Mouse (Mus musculus) 3T3-L1 (cell line): ENCODE results near the gene Col12a1.

ENCODE experiments used
- DNase-seq: peaks from one replicate; pipeline ENCODE4 v3.0.0-alpha.2; 2015; ENCODE audit warnings: low read depth, low spot score

Gene Col12a1

DNA sequence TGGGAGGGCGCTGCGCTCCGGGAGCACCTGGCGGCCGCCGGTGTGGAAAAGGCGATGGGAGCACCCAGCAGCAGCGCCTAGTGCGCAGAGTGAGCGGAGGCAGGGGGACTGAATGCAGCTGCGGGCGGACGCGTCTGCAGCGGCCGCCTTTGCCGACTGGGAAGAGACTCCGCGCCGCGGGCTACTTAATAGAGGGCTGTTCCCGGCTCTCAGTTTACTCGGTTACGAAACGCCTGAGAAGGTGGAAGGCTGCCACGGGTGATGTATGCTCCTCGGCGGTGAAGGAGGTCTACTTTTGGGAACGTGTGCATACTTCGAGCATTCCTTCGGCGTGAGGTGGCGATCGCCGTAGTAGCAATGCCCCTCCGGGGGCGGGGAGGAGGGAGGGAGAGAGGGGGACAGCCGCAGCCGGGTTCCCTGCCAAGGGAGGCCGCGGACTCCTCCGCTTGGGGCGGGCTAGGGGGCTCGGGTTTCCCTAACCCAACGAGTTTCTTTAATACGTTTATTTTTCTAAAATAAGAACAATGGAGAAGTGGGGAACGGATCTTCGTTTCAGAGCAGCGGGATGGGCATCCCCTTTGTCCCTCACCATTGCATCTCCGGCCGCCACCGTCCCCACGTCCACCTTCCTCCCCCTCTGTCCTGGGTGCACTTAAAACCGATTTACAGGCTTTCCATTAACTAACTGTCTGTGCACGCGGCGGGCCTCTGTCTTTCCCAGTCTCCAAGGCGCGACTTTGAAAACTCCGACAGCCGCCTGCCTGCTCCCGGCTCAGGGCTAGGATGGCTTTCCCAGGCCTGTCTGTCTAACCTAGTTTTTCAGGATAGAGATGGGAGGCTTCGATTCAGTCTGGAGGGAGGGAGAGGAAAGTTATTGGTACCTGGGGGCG is at the start of gene Col12a1:
Gene Col12a1 (minus strand): TSS at position 351 of the 890 bp plus-strand sequence.
- DNase-seq, result peak; percentile 74

DNA sequence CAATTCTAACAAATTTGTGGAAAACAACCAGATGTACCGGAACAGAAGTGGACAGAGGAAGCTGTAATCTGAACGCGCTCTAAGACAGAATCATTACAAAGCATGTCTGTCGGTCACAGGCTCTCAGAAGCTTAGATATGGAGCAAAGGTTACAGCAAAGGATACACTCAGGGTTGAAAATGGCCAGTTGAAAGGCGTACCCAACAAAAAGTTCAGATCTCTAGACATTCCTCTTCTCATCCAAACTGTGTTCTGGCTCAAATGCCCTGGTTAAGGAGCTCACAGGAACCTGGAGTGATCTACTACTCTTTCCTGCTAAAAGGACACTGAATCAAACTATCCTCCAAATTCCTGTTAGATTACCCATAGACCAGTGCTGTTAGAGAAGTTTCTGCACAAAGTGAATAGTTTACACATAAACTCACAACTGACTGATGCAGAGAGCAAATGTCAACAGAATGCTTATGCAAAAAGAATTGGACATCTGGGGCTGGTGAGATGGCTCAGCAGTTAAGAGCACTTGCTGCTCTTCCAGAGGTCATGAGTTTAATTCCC is 48.4 kb upstream of the Col12a1 start:
- peak; percentile 14 for DNase-seq

DNA sequence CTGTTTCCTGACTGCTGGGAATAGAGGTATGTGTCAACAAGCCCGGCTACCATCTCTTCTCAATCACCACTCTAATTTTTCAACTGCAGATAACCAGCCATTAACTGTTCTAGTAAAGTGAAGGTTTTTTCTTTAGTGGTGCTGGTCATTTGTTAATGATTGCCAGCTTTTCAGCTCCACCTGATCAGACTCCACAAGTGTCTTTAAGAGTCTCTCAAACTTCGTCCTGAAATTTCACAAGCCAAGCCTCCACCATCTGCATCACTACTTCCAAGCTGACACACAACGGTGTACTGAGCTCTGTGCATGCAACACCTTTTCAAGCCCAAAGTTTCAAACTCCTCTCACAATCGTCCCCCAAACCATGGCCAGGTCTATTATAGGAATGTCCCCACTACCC is 46.7 kb upstream of the Col12a1 start:
- DNase-seq, result no peak

DNA sequence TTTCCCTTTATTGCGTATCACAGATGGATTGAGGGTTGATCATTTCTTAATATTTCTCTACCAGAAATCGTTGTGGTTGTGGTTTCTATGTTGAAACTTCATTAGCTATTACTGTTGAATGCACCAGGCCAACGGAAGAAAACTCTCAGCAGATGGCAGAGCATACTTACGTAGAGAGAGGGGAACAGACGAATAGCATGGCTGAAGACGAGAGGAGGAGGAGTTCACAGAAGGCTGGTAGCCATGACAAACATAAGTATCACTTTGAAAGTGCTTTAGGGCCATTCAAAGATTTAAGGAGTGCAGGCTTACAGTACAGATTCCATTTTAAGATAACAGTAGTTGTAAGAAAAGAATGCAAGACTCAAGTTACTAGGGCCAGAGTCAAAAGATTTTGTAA is 43.9 kb upstream of the Col12a1 start:
- DNase-seq, result no peak

DNA sequence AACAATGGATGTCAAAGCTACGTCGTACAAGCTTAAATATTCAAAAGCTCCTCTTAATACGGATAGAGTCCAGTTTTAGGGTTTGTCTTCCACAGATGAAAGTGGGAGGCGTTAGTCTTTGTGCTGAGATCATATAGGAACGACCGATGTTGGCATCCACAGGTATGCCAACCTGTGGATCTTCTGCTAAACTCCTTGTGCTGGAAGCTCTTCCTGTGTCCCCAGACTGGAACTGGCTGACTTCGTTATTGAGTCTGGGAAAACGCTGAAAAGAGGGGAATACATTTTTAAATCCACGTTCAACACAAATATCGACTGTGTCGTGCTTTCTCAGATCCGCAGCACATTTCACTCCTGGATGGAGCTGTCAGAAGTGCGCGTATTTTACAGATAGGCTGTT is 41.4 kb upstream of the Col12a1 start:
- DNase-seq, result no peak

DNA sequence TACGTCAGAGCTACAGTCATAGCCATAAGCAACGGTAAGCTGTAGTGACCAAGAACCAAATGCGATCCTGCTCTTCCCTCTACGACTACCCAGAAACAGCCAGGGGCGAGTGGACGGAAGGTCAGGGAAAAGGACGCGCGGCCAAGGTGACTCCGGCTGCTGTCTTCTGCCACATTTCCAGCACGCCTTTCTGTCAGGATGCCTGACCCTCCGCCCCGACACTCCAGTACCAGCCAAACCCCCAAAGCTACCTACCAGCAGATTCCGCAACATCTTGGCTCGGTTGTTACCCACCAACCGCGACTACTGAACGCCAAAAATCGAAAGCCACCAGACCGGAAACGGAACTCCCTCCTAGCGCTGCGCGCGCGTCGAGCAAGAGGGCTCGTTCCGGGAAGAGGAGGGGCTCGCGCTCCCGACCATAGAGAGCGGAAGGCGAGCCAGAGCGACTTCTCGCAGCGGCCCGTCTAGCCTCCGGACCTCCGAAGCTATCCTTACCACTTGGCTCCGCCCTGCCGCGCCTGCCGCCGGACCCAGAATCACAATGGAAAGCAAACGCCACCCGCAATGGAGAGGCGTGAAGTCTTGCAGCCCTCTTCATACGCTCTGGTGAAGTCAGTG is 40.9 kb upstream of the Col12a1 start, which contains the start of gene Cox7a2:
Gene Cox7a2 (minus strand): TSS at position 494 of the 621 bp plus-strand sequence.
- peak; percentile 95 for DNase-seq

DNA sequence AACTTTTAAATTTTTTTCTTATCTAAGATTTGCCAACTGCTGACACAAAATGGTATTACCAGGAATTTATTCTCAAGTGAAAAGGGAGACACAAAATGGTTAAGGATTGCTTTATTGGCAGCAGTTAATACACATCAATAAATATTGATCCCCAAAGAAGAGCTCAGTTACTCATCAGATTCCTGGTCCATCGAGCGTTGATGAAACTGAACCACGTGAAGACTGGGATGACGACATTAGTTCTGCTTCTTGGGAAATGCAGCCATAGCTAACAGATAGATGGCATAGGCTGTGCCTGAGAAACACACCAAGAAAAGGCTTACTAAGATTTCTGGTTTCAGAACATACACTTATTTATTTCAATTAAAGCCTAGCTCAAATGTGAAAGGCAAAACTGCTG is 36.7 kb upstream of the Col12a1 start:
- DNase-seq, result no peak

DNA sequence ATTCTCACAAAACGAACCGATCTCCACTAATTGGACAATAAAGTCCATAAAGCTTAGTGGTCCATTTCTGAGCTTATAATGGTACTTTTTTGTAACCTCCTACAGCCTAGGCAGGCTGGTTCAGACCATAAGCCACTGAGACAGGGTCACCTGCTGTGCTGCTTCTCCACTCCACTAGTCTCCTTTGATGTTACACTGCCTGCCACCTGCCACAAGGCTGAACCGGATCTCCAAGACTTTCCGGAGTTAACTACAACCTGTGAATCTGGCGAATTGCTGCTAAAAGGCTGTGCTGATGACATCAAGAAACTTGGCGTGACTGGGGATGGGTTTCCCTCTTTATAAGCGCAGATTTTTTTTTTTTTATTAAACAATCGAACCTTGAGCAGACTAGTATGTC is 33.2 kb upstream of the Col12a1 start:
- DNase-seq, result no peak

DNA sequence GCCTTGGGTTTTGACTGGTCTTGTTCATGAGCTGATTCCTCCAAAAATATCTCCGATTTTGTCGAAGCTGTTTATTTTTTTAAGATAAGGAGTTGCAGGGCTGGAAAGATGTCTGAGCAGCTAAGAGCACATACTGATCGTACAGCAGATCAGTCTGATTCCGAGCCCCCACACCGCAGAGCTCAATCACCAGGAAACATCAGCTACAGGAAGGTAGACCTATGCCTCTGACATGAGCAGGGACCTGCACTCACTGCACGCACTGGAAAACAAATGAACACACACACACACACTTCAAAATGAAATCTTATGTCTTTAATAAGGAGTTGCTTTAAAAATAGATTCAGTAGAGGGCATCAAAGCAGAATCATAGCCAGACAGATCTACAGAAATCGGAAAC is 32.1 kb upstream of the Col12a1 start:
- no peak for DNase-seq

DNA sequence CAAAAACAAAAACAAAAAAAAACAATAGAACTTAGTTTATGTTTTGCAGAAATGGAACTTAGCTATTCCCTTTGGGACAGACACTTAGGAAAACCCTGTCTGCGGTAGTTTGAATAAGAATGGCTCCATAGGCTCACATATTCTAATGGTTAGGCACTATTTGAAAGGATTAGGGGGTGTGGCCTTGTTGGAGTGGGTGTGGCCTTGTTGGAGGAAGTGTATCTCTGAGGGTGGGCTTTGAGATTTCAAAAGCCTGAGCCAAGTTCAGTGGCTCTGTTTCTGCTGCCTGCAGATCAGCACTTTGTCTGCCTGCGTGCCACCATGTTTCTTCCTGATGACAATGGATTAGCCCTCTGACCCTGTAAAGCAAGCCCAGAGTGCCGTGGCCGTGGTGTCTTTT is 26.4 kb upstream of the Col12a1 start:
- DNase-seq, result no peak

DNA sequence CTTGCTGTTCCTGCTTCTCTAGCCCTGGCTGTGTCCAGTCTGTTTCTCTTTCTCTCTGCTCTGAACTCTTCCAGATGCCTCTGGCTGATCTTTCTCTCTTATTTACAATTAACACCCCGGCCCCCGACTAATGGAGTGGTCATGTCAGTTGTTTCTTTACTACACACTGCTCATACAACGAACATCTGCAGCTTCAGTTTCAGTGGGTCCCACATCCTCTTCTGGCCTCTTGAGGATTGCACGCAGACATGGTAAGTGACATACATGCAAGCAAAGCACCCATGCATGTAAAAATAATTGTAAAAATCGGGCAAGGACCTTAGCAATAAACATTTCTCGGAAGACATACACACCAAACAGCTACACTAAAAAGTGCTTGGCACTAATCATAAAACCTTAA is 17.0 kb upstream of the Col12a1 start:
- DNase-seq, result no peak

DNA sequence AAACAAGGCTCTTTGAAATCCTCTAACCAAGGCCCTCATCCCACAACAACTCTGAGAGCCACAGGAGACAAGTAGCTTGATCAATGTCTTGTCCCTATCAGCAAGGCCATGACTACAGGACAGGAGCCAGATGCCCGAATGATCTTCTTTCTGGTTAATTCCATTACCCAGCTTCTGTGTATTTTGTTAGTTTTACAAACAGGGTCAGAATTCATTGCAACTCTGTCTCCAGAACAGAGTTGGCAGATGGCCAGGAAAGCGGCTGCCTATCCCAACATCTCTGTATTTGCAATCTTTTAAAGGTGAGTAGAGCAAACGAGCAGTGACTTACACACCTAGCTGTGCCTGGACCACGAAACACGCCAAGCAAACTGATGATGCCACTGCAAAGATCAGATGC is 11.7 kb upstream of the Col12a1 start:
- DNase-seq, result no peak

DNA sequence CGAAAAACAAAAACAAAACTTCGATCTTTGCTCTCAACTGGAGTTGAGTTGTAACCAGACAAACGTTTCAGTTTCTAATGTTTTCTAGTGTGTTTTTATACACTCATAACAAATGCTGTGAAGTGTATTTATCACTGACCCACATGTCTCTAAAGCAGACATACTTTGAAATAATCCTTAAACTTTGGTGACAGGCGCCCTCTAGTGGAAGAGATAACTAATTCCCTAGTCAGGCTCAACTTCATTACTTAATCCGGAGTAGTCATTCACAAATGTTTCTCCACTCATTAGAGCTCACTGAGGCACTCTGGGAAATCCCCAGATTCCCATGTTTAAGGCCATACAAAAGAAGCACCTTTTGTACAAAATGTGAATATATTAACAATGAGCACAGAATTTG is 4.5 kb upstream of the Col12a1 start:
- peak; percentile 81 for DNase-seq

DNA sequence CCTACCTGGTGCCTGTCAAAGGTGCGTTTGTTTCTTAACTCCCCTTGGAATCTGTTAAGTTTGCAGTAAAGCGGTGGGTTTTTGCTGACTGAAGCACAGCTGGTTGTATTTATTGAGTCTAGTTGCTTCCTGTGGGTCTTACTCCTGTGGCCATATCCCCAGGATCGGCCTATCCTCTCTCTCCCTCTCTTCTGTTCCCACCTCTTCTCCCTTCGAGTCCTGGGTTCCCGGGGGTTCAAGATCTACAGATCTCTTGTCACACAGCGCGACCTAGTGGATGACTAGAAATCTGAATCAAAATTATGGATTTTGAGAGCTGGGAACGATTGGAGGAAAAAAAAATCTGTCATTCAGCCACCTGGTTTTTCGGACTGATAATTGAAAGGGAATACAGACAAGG is 2.4 kb upstream of the Col12a1 start:
- DNase-seq, result peak; percentile 75

DNA sequence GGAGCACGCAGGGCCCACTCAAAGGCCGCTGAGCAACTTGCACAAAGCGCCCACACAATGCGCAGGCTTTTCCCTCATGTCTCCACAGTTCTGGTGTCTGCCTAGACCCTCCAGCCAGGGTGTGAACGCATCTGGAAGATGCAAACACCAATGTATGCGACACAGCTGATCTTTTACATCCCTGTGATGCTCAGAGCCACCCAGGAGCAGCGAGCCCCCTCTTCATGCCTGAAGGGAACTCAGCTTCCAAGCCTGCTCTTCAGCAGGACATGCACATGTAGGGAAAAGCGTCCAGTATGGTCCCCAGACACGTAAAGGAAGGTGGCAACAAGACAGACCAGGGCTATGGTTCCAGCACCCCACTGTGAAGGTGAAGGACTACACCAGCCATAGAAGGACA is 1.5 kb upstream of the Col12a1 start:
- no peak for DNase-seq

DNA sequence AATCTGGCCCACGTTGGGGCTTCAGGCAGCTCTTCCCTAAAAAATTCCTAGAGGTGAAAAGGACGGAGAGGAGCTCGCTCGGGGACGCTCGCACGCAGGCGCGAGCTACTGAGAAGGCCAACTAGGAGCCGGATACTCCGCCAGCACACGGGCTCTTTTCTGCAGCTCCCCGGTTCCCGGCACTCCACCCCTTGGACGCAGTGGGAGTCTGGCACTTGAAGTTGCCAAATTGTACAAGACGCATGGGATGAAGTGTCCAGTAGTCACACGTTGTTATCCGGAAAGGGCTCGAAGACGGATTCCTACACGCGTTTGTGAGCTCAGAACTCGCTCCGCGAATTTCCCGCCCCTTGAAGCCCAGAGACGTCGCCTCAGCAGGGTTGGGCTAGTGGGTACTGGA is 820 bp upstream of the Col12a1 start:
- no peak for DNase-seq

DNA sequence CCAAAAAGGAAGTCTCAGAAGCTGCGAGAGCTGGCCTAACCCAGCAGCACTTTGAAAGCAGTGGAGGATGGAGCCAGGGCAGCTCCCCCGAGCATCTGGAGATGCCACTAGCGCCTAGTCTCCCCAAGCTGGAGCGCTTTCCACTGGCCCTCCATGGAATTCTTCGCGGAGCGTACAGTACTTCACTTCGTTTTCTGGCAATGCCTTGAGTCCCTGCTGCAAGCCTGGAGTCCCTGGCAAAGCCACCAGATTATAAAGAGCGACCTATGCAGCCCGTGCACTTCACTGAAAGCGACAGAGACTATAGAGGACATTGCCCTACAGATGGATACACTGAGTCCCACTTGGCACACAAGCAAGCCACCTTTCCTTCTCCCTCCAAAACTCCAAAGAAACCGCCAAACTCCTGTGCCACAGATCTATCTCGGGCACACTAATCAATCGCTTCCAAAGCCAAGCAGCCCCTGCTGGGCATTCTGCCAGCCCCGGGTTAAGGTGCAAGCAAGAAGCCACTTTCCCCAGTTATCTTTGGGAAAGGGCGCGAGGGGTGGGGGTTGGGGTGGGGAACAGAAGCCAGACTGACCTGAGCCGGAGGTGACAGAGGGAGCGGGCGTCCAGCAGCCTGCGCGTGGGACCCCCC is 675 bp downstream of the Col12a1 start:
- DNase-seq, result peak; percentile 54

DNA sequence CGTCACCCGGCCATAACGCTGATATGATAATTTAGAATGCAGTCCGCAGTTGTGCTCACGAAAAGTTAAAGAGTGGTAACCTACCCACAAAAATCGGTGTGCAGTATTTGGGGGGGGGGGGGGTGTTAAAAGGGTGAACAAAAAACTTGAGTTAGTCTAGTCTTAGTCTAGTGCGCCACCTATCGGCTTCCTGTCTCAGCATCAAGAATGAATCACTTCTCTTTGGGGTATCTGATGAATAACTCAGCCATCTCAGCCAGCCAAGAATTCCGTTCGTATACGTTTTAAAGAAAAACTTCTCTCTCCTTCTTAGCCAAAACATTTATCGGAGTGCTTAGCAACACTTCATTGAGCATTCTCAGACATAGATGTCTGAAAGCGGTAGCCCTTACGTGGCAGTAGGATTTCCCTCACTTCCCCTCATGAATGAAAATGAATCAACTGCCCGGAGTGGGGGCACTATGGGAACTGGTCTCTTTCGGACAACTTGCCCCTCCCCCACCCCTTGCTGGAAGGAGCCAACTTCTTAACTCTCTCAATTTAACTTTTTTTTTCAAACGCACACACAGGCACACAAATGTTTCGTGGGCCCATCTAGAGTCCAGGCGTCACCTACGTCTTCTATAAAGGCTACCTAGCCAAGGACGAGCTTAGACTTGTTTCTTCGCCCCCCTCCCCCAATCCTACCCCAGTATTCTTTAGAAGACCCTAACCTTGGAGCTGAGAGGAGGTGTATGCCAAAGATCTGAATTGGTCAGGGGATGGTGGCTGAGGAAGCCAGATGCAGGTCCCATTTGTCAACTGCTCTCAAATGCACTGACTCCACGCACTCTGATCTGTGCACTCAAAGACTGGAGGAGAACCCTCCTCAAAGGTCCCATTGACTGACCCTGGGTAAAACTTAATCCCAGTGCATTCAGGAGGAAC is 1.5 kb downstream of the Col12a1 start:
- peak; percentile 93 for DNase-seq

DNA sequence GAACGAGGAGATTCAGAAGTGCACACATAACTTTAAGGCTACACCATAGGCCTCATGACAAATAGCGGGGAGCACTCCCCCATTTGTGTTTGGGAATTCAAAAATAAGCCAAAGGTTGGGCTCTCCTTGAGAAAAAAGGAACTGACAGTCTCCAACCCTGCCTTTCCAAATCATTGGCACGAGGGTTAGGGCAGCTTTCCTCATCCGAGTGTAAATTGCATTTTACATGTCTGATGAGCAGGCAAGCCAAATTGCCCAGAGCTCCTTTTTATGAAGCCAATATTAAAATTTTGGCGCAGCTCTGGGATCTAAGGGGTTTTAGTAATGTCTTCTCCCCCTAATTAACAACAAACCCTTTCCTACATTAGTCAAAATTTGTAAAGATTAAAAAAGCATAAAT is 2.1 kb downstream of the Col12a1 start:
- DNase-seq, result peak; percentile 43

DNA sequence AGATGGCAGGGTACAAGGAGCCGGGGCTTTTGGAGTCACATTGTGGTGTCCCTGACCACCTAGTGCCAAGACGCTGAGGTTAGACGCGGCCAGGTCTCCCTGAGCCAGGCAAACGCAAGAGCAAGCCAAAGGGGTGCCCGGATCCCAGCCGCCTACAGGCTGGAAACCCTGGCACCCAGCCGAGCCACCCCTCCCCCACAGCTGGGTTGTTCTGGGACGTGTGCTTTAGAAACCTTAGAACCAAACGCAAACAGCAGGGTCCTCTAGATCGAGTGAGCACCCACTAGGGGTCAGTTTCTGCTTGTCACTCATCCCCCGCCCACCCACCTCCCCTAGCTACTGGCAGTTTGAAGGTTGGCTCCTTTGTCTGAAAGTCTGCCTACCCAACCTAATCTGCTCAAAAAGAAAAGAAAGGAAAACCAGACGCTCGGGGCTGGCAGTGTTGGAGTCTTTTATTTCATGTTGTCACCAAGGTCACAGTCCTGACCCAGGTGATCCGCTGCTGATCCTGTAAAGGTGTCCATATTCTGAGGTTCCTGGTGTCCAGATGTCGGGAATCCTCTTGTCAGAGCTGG is 4.1 kb downstream of the Col12a1 start:
- DNase-seq, result no peak
